Mouse (Mus musculus): ENCODE results near the gene Dyrk1a.
A peak's percentile ranks its signal among the peaks of the same experiment; 100 is the strongest.

Dyrk1a gene

GRCm38 (mm10) chr16:94714483-94714882 is 144.7 kb downstream of the Dyrk1a start:
- DNase-seq (ENCODE audit: low read depth, low spot score): no peak

- DNase-seq (ENCODE audit: low read depth, low spot score): no peak
Observed at GRCm38 (mm10) chr16:94717051-94717450, 147.2 kb downstream of the Dyrk1a start.

GRCm38 (mm10) chr16:94718919-94719318 is 149.1 kb downstream of the Dyrk1a start:
- DNase-seq (ENCODE audit: low read depth, low spot score): peak; percentile 67

- no peak for DNase-seq (ENCODE audit: low read depth, low spot score)
Observed at GRCm38 (mm10) chr16:94719488-94719887, 149.7 kb downstream of the Dyrk1a start.

- no peak for DNase-seq (ENCODE audit: low read depth, low spot score)
Observed at GRCm38 (mm10) chr16:94720476-94721153, 150.8 kb downstream of the Dyrk1a start.

GRCm38 (mm10) chr16:94721549-94722006 is 151.8 kb downstream of the Dyrk1a start:
- DNase-seq (ENCODE audit: low read depth, low spot score): peak; percentile 31

GRCm38 (mm10) chr16:94722936-94723335 is 153.1 kb downstream of the Dyrk1a start:
- DNase-seq (ENCODE audit: low read depth, low spot score): no peak

GRCm38 (mm10) chr16:94724061-94724596 is 154.3 kb downstream of the Dyrk1a start:
- DNase-seq (ENCODE audit: low read depth, low spot score): peak; percentile 99

GRCm38 (mm10) chr16:94724747-94725211 is 155.0 kb downstream of the Dyrk1a start:
- peak; percentile 86 for DNase-seq (ENCODE audit: low read depth, low spot score)

GRCm38 (mm10) chr16:94729236-94729635 is 159.4 kb downstream of the Dyrk1a start:
- DNase-seq (ENCODE audit: low read depth, low spot score): no peak

GRCm38 (mm10) chr16:94731027-94731426 is 161.2 kb downstream of the Dyrk1a start:
- peak; percentile 83 for DNase-seq (ENCODE audit: low read depth, low spot score)

- no peak for DNase-seq (ENCODE audit: low read depth, low spot score)
Observed at GRCm38 (mm10) chr16:94735472-94735871, 165.7 kb downstream of the Dyrk1a start.

GRCm38 (mm10) chr16:94736462-94737358 is 166.9 kb downstream of the Dyrk1a start:
- DNase-seq (ENCODE audit: low read depth, low spot score): no peak

GRCm38 (mm10) chr16:94737359-94737687 is 167.5 kb downstream of the Dyrk1a start:
- DNase-seq (ENCODE audit: low read depth, low spot score): no peak

GRCm38 (mm10) chr16:94743853-94744501 is 174.2 kb downstream of the Dyrk1a start:
- DNase-seq (ENCODE audit: low read depth, low spot score): peak; percentile 90

- peak; percentile 75 for DNase-seq (ENCODE audit: low read depth, low spot score)
Observed at GRCm38 (mm10) chr16:94745016-94745415, 175.2 kb downstream of the Dyrk1a start.
